In the genomic region with DNA sequence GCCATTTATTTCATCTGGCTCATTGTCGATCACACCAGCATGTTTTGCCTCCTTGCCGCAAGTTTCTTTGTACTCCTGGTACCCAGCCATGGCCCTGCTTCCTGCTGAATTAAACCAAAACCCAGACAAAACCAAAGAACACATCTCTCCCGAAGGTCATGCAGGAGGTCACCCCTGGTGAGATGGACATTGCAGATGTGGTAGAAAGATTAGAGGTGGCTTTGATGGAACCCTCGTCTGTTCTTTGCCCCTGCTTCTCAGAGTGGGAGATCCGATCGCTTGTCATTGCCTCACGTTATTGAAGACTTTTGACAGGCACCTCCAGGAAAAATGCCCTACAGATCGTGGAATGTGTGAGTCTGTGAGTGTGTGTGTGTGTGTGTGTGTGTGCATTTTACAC, we compare ENCODE assay signal across 28 mouse cellular contexts.
"Had no signal": no experiment of that assay in that cellular context is flagged by ENCODE, and none has a peak within 500 bp of the region (broad histone marks: within the 10 kb centered on the region; RNA-seq: fewer than 3 reads in every experiment).

No protein-coding gene starts in this region.

- H3K36me3 ChIP-seq: heart, embryonic 13.5 days; heart, embryonic 15.5 days; hindbrain, embryonic 10.5 days; hindbrain, embryonic 12.5 days; intestine, embryonic 15.5 days; limb, embryonic 13.5 days; limb, embryonic 15.5 days; liver, embryonic 12.5 days had no signal

- H3K4me3 ChIP-seq: gastrocnemius, adult 2 months; heart, adult 2 months; heart, embryonic 13.5 days; heart, embryonic 15.5 days; hindbrain, embryonic 10.5 days; hindbrain, embryonic 12.5 days; intestine, embryonic 15.5 days; layer of hippocampus, adult 2 months; limb, embryonic 13.5 days; limb, embryonic 15.5 days; liver, embryonic 12.5 days had no signal

- H3K4me2 ChIP-seq: heart, embryonic 11.5 days; heart, embryonic 13.5 days; heart, embryonic 15.5 days; hindbrain, embryonic 12.5 days; hindbrain, embryonic 14.5 days; intestine, embryonic 15.5 days; limb, embryonic 13.5 days; limb, embryonic 15.5 days; liver, embryonic 12.5 days had no signal

- H3K4me1 ChIP-seq: intestine, embryonic 15.5 days; liver, embryonic 12.5 days had no signal

- ATAC-seq: hindbrain, embryonic 16.5 days; inflammation-experienced regulatory T-cells, adult 6 months; intestine, embryonic 15.5 days; intestine, postnatal 0 days; liver, embryonic 12.5 days had no signal

- H3K27ac ChIP-seq: gastrocnemius, adult 2 months; heart, adult 2 months; heart, embryonic 13.5 days; heart, embryonic 15.5 days; hindbrain, embryonic 12.5 days; hindbrain, embryonic 14.5 days; intestine, embryonic 15.5 days; layer of hippocampus, adult 2 months; limb, embryonic 13.5 days; limb, embryonic 15.5 days; liver, embryonic 12.5 days; liver, embryonic 14.5 days had no signal

- H3K27me3 ChIP-seq: heart, embryonic 13.5 days; heart, embryonic 15.5 days; intestine, embryonic 15.5 days; limb, embryonic 15.5 days; liver, embryonic 12.5 days had no signal

- H3K9ac ChIP-seq: heart, embryonic 13.5 days; heart, embryonic 15.5 days; hindbrain, embryonic 12.5 days; hindbrain, embryonic 14.5 days; intestine, embryonic 15.5 days; limb, embryonic 13.5 days; limb, embryonic 15.5 days; liver, embryonic 12.5 days; liver, embryonic 14.5 days had no signal

- DNase-seq: gastrocnemius, adult 2 months; gastrocnemius, postnatal 10 days; gastrocnemius, postnatal 25 days; heart, adult 2 months; heart, postnatal 14 days; heart, postnatal 36 days; kidney, adult 18-20 months; kidney, adult 8-10 months; kidney, postnatal 10 days; kidney, postnatal 25 days; kidney, postnatal 4 days; layer of hippocampus, postnatal 36 days; left cerebral cortex, postnatal 4 days had no signal

- H3K9me3 ChIP-seq: heart, embryonic 13.5 days; heart, embryonic 15.5 days; hindbrain, embryonic 10.5 days; hindbrain, embryonic 12.5 days; intestine, embryonic 15.5 days; limb, embryonic 13.5 days; limb, embryonic 15.5 days; liver, embryonic 12.5 days had no signal
